Mouse (Mus musculus): ENCODE measurements around the gene Pih1d1. TPM values are rescaled to one million over a fixed set of nuclear protein-coding genes. Genes with fewer than 3 reads are reported as not detected.
"Not testable (repeated sequence)": the region's sequence is repeated elsewhere in the genome, so short reads cannot be mapped to it uniquely, and the experiment has no call there.

Gene Pih1d1
- polyA plus RNA-seq, 1 experiment from 2014 or later: 37.6 TPM

DNA sequence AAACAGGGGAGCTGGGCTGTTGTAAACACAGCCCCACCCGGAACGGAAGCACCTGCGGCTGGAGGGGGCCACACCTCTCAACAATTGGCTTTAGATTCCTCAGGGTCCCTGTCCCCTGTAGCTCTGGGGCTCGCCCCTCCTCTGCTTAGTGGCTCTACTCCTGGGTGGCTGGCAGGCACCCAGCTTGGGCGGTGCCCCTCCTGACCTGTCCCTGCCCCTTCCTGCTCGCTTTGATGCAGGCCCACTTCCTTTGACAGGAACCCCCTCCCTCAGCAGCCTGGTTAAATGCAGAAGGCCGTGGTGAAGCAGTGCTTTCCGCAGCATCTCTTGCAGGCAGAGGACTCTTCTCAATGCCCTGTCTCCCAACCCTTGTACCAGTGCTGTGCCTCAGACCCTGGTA is 32.7 kb upstream of the Pih1d1 start:
- 40% methylated on average over 8 of the region's 8 CpGs for WGBS (ENCODE audit: insufficient replicate concordance)
- H3K27ac ChIP-seq (ENCODE audit: low read depth): no peak overlapping the region
- ATAC-seq: no peak
- no peaks in the 10 kb centered on the region for H3K27me3 ChIP-seq (ENCODE audit: insufficient read depth, low read length)
- no peak overlapping the region; the same call in 1 of the 2 replicates for H3K9ac ChIP-seq (replicated peaks)
- peaks cover 47% of the 10 kb centered on the region for H3K36me3 ChIP-seq (replicated peaks; ENCODE audit: insufficient read depth, low read length)
- H3K4me2 ChIP-seq (ENCODE audit: low read depth, low read length): peak overlapping the region; percentile 27; the same call in 1 of the 2 replicates
- TF ChIP-seq CTCF (IDR thresholded peaks at IDR 0.05; ENCODE audit: low read depth) (no peak), EP300 (IDR thresholded peaks at IDR 0.05; ENCODE audit: low read depth) (no peak)
- peaks cover 39% of the 10 kb centered on the region for H3K4me1 ChIP-seq (ENCODE audit: insufficient read depth)
- H3K9me3 ChIP-seq (ENCODE audit: low read length): no peaks in the 10 kb centered on the region
- H3K4me3 ChIP-seq (ENCODE audit: low read depth, low read length): no peak overlapping the region
- peak; percentile 49 for DNase-seq

DNA sequence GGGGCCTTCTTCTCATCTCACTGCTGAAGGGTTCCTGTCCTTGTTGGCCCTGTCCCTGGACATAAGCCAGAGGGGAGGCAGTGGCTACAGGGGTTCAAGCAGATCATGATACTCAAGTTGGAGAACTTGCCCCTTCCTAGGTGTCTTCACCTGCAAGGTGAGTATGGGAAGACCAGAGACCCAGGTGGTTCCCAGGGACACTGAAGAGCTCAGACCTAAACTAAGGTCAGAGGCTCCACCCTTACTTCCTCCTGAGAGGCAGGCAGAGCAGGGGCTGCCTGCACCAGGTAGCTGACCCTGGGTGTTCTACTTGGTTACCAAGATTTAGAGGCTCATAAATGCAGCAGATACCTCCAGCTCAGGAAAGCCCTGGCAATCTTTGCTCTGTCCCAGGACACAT is 32.1 kb upstream of the Pih1d1 start:
- Histone ChIP-seq H3K4me2 (ENCODE audit: low read depth, low read length) (peak overlapping the region; percentile 27; the same call in 1 of the 2 replicates), H3K36me3 (replicated peaks; ENCODE audit: insufficient read depth, low read length) (peaks cover 53% of the 10 kb centered on the region), H3K27ac (ENCODE audit: low read depth) (no peak overlapping the region), H3K4me1 (ENCODE audit: insufficient read depth) (peaks cover 45% of the 10 kb centered on the region), H3K4me3 (ENCODE audit: low read depth, low read length) (no peak overlapping the region), H3K9ac (replicated peaks) (peak overlapping the region; percentile 35; the same call in 1 of the 2 replicates), H3K27me3 (ENCODE audit: insufficient read depth, low read length) (no peaks in the 10 kb centered on the region), H3K9me3 (ENCODE audit: low read length) (no peaks in the 10 kb centered on the region)
- ATAC-seq: no peak
- TF ChIP-seq EP300 (IDR thresholded peaks at IDR 0.05; ENCODE audit: low read depth) (no peak), CTCF (IDR thresholded peaks at IDR 0.05; ENCODE audit: low read depth) (no peak)
- DNase-seq: no peak

DNA sequence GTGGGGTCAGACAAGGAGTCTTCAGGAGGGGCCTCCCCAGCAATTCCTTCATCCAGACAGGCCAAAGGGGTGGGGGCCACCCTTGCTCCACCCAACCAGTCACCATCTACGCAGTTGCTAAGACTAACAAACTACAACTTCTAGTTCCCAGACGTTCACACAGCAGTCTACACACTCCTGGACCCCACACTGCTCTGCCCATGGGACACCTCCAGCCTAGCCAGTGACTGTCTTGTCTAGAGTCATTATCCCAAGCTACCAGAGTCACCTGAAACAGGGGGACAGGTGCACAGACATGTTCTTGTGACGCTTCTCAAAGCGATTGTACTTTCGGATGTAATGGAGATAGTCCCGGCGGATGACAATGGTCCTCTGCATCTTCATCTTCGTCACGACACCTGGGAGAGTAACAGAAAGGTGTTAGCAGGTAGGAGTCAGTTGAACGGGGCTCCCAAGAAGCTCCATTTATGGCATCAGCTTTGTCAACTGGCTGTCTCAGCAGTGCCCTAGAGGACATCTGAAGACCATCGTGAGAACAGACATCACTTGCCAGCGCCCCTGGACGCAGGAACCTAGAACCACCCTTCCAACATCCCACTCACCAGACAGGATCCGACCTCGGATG is 31.4 kb upstream of the Pih1d1 start:
- H3K4me1 ChIP-seq (ENCODE audit: insufficient read depth): peaks cover 50% of the 10 kb centered on the region
- H3K36me3 ChIP-seq (replicated peaks; ENCODE audit: insufficient read depth, low read length): peaks cover 56% of the 10 kb centered on the region
- peak overlapping the region; percentile 25; the same call in 1 of the 2 replicates for H3K27ac ChIP-seq (ENCODE audit: low read depth)
- peak overlapping the region; percentile 89 for H3K4me2 ChIP-seq (ENCODE audit: low read depth, low read length)
- no peaks in the 10 kb centered on the region for H3K27me3 ChIP-seq (ENCODE audit: insufficient read depth, low read length)
- no peak for DNase-seq
- no peak for TF ChIP-seq EP300 (IDR thresholded peaks at IDR 0.05; ENCODE audit: low read depth)
- TF ChIP-seq CTCF (IDR thresholded peaks at IDR 0.05; ENCODE audit: low read depth): no peak
- peak overlapping the region; percentile 78 for H3K4me3 ChIP-seq (ENCODE audit: low read depth, low read length)
- H3K9me3 ChIP-seq (ENCODE audit: low read length): no peaks in the 10 kb centered on the region
- WGBS (ENCODE audit: insufficient replicate concordance): 70% methylated on average over 15 of the region's 15 CpGs
- no peak for ATAC-seq
- peak overlapping the region; percentile 93 for H3K9ac ChIP-seq (replicated peaks)

DNA sequence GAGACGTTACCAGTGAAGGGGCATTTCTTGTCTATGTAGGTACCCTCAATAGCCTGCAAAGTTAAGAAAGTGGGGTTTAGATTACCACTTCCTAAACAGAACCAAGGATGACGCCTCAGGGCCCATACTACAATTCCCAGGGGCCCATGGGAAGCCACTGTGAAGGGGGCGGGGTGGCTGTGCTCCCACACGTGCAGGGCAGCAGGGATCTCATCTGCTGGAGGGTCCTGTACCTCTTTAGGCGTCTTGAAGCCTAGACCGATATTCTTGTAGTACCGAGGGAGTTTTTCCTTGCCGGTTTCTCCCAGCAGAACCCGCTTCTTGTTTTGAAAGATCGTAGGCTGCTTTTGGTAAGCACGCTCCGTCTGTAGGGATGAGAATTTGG is 30.9 kb upstream of the Pih1d1 start:
- TF ChIP-seq EP300 (IDR thresholded peaks at IDR 0.05; ENCODE audit: low read depth): no peak
- TF ChIP-seq CTCF (IDR thresholded peaks at IDR 0.05; ENCODE audit: low read depth): no peak
- Histone ChIP-seq H3K9ac (replicated peaks) (peak overlapping the region; percentile 93), H3K4me3 (ENCODE audit: low read depth, low read length) (peak overlapping the region; percentile 78), H3K27ac (ENCODE audit: low read depth) (peak overlapping the region; percentile 89), H3K4me2 (ENCODE audit: low read depth, low read length) (peak overlapping the region; percentile 89), H3K27me3 (ENCODE audit: insufficient read depth, low read length) (no peaks in the 10 kb centered on the region), H3K36me3 (replicated peaks; ENCODE audit: insufficient read depth, low read length) (peaks cover 56% of the 10 kb centered on the region), H3K4me1 (ENCODE audit: insufficient read depth) (peaks cover 50% of the 10 kb centered on the region), H3K9me3 (ENCODE audit: low read length) (no peaks in the 10 kb centered on the region)
- no peak for ATAC-seq
- DNase-seq: peak; percentile 72
- 12% methylated on average over 12 of the region's 12 CpGs for WGBS (ENCODE audit: insufficient replicate concordance)

DNA sequence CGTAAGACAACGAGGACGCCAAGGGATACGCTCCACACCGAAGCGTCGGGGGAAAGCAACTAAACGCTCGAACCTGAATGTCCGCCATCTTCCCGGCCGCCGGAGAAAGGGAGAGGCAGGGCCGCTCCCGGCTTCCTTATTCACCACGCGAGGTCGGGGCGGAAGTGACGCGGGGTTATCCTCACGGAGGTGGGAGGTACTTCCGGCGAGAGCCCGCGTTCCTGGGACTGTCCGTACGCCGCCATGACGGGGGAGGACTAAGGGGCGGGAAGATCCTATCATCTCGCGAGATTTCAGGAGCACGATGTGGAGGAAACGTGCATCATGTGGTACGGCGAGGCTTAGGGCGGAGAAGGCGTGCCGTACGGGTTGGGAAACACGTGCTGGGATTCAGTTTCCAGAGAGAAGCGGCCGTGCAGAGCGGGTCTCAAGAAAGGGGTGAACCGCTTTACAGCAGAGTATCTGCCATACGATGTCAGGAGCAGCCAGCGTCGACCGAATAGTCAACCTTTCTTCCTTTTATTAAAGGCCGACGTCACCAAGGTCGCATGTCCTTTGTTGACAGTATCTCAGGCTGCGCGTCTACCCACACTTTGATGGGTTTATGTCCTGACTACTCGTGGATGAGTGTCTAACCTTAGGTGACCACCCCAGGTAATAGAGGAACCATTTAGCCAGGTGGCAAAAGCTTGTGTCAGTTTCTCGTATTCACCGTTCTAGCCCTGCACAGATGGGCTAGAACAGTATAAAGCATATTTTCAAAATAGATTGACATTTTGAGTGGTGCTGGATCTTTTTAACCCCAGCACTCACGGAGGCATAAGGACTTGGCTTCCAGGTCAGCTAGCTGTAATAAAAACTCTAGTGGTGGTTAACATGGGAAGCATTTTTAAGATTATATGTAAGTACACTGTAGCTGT is 29.6 kb upstream of the Pih1d1 start, which contains the start of gene Rps11:
Gene Rps11 (minus strand): TSS at position 216 of the 920 bp plus-strand sequence.
- DNase-seq (peak; percentile 99), ATAC-seq (peak; percentile 78)
- no peaks in the 10 kb centered on the region for H3K27me3 ChIP-seq (ENCODE audit: insufficient read depth, low read length)
- H3K4me1 ChIP-seq (ENCODE audit: insufficient read depth): peaks cover 55% of the 10 kb centered on the region
- WGBS (ENCODE audit: insufficient replicate concordance): under 1% methylated on average over 59 of the region's 59 CpGs
- H3K27ac ChIP-seq (ENCODE audit: low read depth): peak within 1 kb of the TSS; percentile 89
- H3K9ac ChIP-seq (replicated peaks): peak within 1 kb of the TSS; percentile 93
- H3K9me3 ChIP-seq (ENCODE audit: low read length): no peaks in the 10 kb centered on the region
- TF ChIP-seq CTCF (IDR thresholded peaks at IDR 0.05; ENCODE audit: low read depth) (no peak), EP300 (IDR thresholded peaks at IDR 0.05; ENCODE audit: low read depth) (peak; percentile 79)
- H3K36me3 ChIP-seq (replicated peaks; ENCODE audit: insufficient read depth, low read length): peaks cover 56% of the 10 kb centered on the region
- H3K4me3 ChIP-seq (ENCODE audit: low read depth, low read length): peak within 1 kb of the TSS; percentile 78
- peak within 1 kb of the TSS; percentile 89 for H3K4me2 ChIP-seq (ENCODE audit: low read depth, low read length)

DNA sequence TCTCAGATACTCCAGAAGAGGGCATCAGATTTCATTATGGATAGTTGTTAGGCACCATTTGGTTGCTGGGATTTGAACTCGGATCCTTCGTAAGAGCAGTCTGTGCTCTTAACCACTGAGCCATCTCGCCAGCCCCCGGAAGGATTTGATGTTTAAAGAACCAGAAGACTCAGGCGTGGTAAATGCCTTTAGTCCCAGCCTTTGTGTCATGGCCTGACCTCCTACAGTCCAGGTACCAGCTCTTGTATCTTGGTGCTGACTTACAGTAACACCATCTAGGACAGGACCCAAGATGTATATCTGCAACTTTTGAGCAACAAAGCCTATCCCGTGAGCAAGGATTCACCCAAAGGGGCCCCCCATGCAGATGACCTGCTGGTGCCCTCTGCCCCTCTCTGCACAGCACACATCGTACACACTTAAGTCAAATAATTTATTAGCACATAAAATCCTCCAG is 28.9 kb upstream of the Pih1d1 start:
- ATAC-seq (no peak), DNase-seq (no peak)
- no peak overlapping the region for H3K4me3 ChIP-seq (ENCODE audit: low read depth, low read length)
- TF ChIP-seq EP300 (IDR thresholded peaks at IDR 0.05; ENCODE audit: low read depth): no peak; the same call in 1 of the 2 replicates
- TF ChIP-seq CTCF (IDR thresholded peaks at IDR 0.05; ENCODE audit: low read depth): peak; percentile 39
- H3K9ac ChIP-seq (replicated peaks): no peak overlapping the region
- H3K36me3 ChIP-seq (replicated peaks; ENCODE audit: insufficient read depth, low read length): peaks cover 50% of the 10 kb centered on the region
- no peak overlapping the region; the same call in 1 of the 2 replicates for H3K4me2 ChIP-seq (ENCODE audit: low read depth, low read length)
- H3K4me1 ChIP-seq (ENCODE audit: insufficient read depth): peaks cover 59% of the 10 kb centered on the region
- H3K27ac ChIP-seq (ENCODE audit: low read depth): peak overlapping the region; percentile 44
- no peaks in the 10 kb centered on the region for H3K9me3 ChIP-seq (ENCODE audit: low read length)
- H3K27me3 ChIP-seq (ENCODE audit: insufficient read depth, low read length): no peaks in the 10 kb centered on the region
- WGBS (ENCODE audit: insufficient replicate concordance): 31% methylated on average over 7 of the region's 7 CpGs

DNA sequence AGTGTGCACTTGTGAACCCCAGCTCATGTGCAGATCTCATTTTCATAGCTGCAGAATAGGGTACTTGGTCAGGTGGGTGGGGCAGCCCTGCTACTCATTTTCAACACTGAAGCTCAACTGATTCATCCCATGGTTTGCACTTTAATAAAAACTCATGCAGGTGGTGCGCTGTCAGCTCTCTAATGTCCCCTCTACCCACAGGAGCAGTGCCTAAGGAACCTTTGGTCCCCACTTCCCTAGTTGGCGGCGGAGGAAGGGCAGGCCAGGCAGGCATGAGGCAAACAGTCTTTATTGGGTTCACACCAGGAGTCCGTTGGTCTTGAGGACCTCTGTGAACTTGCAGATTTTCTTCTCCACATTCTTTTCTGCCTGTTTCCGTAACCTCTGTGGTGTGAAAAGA is 28.5 kb upstream of the Pih1d1 start:
- H3K36me3 ChIP-seq (replicated peaks; ENCODE audit: insufficient read depth, low read length): peaks cover 45% of the 10 kb centered on the region
- not testable (repeated sequence) for H3K9ac ChIP-seq (replicated peaks)

More for the DNA sequence above, 28.5 kb upstream of the Pih1d1 start:
- ATAC-seq; H3K27me3 ChIP-seq (ENCODE audit: insufficient read depth, low read length); DNase-seq; H3K4me3 ChIP-seq (ENCODE audit: low read depth, low read length); H3K9me3 ChIP-seq (ENCODE audit: low read length); H3K27ac ChIP-seq (ENCODE audit: low read depth); H3K4me2 ChIP-seq (ENCODE audit: low read depth, low read length): not testable (repeated sequence)
- H3K4me1 ChIP-seq (ENCODE audit: insufficient read depth): peaks cover 60% of the 10 kb centered on the region
- WGBS (ENCODE audit: insufficient replicate concordance): 75% methylated on average over 5 of the region's 5 CpGs
